Mouse (Mus musculus) embryonic facial prominence, embryonic 14.5 days (tissue): ENCODE measurements around the gene Fstl1. TPM values are rescaled to one million over a fixed set of nuclear protein-coding genes. Genes with fewer than 3 reads are reported as not detected.

Source experiments
- ATAC-seq: fragments of 200-750 bp; cut with Nextera tagmentation; 2 replicates; pipeline ENCODE4 v1.8.0; 2017; ENCODE audit warnings: low read depth, moderate number of reproducible peaks, moderate TSS enrichment
- DNase-seq: peaks from one replicate; pipeline ENCODE4 v3.0.0-alpha.2; 2015; ENCODE audit warnings: low spot score
- H3K27ac ChIP-seq: fragments of 300-500 bp; sonication (generic); replicated peaks from 2 replicates; pipeline ENCODE4 v1.5.1; 2014; ENCODE audit warnings: low read depth, mild to moderate bottlenecking, low read length, moderate library complexity
- H3K27me3 ChIP-seq: fragments of 300-500 bp; sonication (generic); replicated peaks from 2 replicates; pipeline ENCODE4 v1.6.1; 2014; ENCODE audit warnings: low read length; ENCODE audit not compliant: control insufficient read depth, insufficient read depth
- H3K36me3 ChIP-seq: fragments of 300-500 bp; sonication (generic); 2 replicates; pipeline ENCODE4 v1.6.1; 2014; ENCODE audit warnings: low read length, mixed read lengths; ENCODE audit not compliant: control insufficient read depth, insufficient read depth
- H3K4me1 ChIP-seq: fragments of 300-500 bp; sonication (generic); 2 replicates; pipeline ENCODE4 v1.6.1; 2014; ENCODE audit warnings: antibody characterized with exemption, low read length; ENCODE audit not compliant: control insufficient read depth, insufficient read depth
- H3K4me2 ChIP-seq: fragments of 300-500 bp; sonication (generic); 2 replicates; pipeline ENCODE4 v1.6.1; 2014; ENCODE audit warnings: low read depth, mild to moderate bottlenecking, low read length, moderate library complexity, mixed read lengths
- H3K4me3 ChIP-seq: fragments of 300-500 bp; sonication (generic); 2 replicates; pipeline ENCODE4 v1.5.1; 2014; ENCODE audit warnings: low read depth, mild to moderate bottlenecking, low read length
- H3K9ac ChIP-seq: fragments of 300-500 bp; sonication (generic); 2 replicates; pipeline ENCODE4 v1.6.1; 2014; ENCODE audit warnings: low read depth, mild to moderate bottlenecking, low read length, moderate library complexity, mixed read lengths
- H3K9me3 ChIP-seq: fragments of 300-500 bp; sonication (generic); 2 replicates; pipeline ENCODE4 v1.6.1; 2016; ENCODE audit warnings: low read length; ENCODE audit not compliant: control insufficient read depth
- WGBS: fragments of 180-500 bp; shearing (Covaris S2); extraction: QIAGEN DNeasy Blood & Tissue Kit; methylation state at CpG from one replicate; pipeline ENCODE4 v1.1.7; 2014; 5-methylcytosine and 5-hydroxymethylcytosine counted together
- polyA plus RNA-seq: library from polyadenylated mRNA; unstranded; fragments of >200 nt; fragmentation: Nextera tagmentation; extraction: Ambion mirVana; gene quantifications from 2 replicates; pipeline ENCODE4 v1.2.1, GENCODE M21; 2014

Gene Fstl1
- polyA plus RNA-seq, 1 experiment from 2014 or later, result 833 TPM

DNA sequence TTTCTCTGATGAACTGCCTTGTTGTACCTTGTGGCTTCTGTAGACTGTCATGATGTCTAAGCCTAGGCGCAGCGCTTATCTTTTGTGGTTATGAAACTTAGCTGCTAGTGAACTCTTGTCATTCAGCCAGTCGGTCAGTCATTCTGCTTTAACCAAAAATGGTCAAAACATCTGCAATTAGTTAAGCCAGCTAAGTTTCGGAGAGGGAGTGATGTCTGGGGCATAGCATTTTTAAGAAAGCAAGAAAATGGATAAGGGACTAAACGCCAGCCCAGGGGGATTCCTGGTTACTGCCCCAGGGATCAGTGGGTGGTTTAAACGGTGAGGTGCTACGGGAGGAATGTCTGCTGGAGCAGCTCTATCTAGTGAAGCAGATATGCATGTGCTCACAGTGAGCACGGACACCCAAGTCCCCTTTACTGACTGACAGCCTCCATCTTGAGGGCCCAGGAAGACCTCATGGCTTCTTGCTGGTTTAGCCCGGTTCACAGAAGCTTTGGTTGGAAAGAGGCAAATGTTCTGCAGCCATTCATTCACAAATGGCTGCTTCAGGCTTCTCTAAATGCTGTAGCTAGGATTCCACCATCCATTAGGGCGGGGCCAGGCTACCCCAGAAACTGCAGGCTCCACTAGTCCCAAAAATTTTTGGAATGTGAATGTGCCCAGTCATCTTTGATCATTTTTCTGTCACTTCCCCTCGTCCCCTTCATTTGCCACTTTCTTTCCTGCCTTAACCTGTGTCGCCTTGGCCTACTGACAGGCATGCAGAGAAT is 13.5 kb downstream of the Fstl1 start:
- peaks cover 64% of the 10 kb centered on the region for H3K36me3 ChIP-seq
- H3K4me2 ChIP-seq, result peak overlapping the region; percentile 32
- 31% methylated on average over 12 of the region's 12 CpGs for WGBS
- H3K27me3 ChIP-seq, result no peaks in the 10 kb centered on the region
- DNase-seq, result peak; percentile 70
- peak overlapping the region; percentile 94 for H3K27ac ChIP-seq
- no peak for ATAC-seq
- H3K4me3 ChIP-seq, result 0 out of 2 replicates have a peak overlapping the region, but pooled peaks have one; percentile 9
- H3K9me3 ChIP-seq, result no peaks in the 10 kb centered on the region
- 0 out of 2 replicates have a peak overlapping the region, but pooled peaks have one; percentile 25 for H3K9ac ChIP-seq
- H3K4me1 ChIP-seq, result peaks cover 70% of the 10 kb centered on the region

DNA sequence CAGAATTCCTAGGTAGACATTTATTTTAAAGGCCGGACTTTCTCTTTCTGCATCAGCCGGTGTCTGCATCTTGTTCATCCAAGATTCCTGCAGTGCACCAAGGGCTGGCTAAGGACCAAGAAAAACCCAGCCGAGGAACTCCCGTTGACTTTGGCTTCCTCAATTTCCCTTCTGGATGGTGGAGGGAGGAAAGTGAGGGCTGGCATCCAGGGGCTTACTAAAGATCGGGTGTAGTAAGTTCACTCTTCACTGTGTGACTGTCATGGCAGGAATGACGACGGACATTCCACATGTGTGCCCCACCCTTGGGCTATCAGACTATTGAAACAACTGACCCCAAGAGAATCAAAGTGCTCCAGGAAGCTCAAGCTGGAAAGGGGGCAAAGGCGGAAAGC is 14.1 kb downstream of the Fstl1 start:
- H3K9me3 ChIP-seq, result no peaks in the 10 kb centered on the region
- H3K27me3 ChIP-seq, result no peaks in the 10 kb centered on the region
- peaks cover 64% of the 10 kb centered on the region for H3K4me1 ChIP-seq
- H3K36me3 ChIP-seq, result peaks cover 65% of the 10 kb centered on the region
- H3K27ac ChIP-seq, result peak overlapping the region; percentile 94
- H3K9ac ChIP-seq, result no peak overlapping the region
- H3K4me3 ChIP-seq, result no peak overlapping the region
- ATAC-seq (no peak), DNase-seq (peak; percentile 76)
- H3K4me2 ChIP-seq, result peak overlapping the region; percentile 32; the same call in 1 of the 2 replicates
- WGBS, result 44% methylated on average over 8 of the region's 8 CpGs

DNA sequence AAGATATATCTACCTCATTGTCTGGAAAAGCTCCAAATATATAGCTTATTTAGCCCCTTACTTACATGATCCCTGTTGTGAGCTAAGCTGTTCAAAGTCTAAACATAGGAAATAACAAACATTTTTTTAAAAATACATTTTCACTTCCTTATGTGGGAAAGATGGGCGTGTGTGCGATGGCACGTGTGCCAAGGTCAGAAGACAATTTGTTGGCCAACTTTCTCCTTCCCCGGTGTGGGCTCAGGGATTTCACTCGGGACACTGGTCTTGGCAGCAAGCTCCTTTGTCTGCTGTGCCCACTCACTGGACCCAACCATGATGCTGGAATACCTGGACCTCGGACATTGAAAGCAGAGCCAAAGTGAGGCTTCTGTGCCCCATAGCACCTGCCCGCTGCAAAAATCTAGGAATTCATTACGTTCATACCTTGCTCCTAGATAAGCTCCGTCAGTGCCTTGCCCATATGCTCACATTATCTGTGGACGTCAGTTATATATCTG is 19.0 kb downstream of the Fstl1 start:
- DNase-seq (no peak), ATAC-seq (no peak)
- no peaks in the 10 kb centered on the region for H3K27me3 ChIP-seq
- WGBS, result 94% methylated on average over 10 of the region's 10 CpGs
- H3K9me3 ChIP-seq, result no peaks in the 10 kb centered on the region
- peaks cover 16% of the 10 kb centered on the region for H3K4me1 ChIP-seq
- H3K4me3 ChIP-seq, result no peak overlapping the region
- H3K27ac ChIP-seq, result no peak overlapping the region
- no peak overlapping the region for H3K9ac ChIP-seq
- H3K4me2 ChIP-seq, result no peak overlapping the region
- peaks cover 56% of the 10 kb centered on the region for H3K36me3 ChIP-seq

DNA sequence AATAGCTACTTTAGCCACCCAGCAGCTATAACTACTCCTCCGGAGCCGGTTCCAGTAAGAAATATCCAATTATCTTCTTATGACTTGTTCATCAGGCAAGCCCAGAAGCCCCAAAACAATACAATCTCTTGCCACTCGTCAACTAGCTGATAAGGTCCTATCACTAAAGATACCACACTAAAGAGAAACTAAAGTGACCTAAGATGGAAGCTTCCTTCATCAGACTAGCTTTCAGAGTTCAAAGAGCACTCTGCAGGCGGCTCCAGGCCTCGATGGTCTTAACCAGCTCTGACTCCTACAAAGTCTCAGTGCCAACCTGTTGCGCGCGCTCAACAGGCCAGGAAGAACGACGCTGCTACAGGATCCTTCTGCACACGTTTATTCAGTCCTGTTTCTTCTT is 19.6 kb downstream of the Fstl1 start:
- no peak overlapping the region for H3K4me3 ChIP-seq
- H3K9me3 ChIP-seq, result no peaks in the 10 kb centered on the region
- DNase-seq (no peak), ATAC-seq (no peak)
- H3K4me2 ChIP-seq, result no peak overlapping the region
- H3K9ac ChIP-seq, result no peak overlapping the region
- H3K4me1 ChIP-seq, result peaks cover 15% of the 10 kb centered on the region
- WGBS, result 96% methylated on average over 11 of the region's 11 CpGs
- H3K36me3 ChIP-seq, result peaks cover 58% of the 10 kb centered on the region
- no peaks in the 10 kb centered on the region for H3K27me3 ChIP-seq
- no peak overlapping the region for H3K27ac ChIP-seq

DNA sequence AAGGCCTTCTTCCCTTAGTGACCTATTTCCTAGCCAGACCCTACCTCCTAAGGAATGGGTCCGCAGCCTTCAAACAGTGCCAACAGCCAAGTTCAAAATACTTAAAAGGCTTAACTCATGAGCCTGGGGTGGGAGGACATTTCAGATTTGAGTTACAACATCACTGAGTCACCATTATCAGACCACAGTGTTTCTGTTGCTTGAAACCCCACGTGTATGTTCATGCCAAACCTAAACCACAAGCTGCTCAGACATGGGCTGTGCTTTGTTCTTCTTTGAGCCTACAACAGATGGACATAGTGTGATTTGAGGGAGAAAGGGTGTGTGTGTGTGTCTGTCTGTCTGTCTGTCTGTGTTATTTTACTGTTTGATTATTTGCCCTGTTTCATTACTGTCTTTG is 24.4 kb downstream of the Fstl1 start:
- ATAC-seq, result no peak
- Histone ChIP-seq H3K36me3 (peaks cover 51% of the 10 kb centered on the region), H3K4me3 (no peak overlapping the region), H3K27me3 (no peaks in the 10 kb centered on the region), H3K9me3 (no peaks in the 10 kb centered on the region), H3K9ac (no peak overlapping the region), H3K27ac (no peak overlapping the region), H3K4me2 (no peak overlapping the region), H3K4me1 (peaks cover 13% of the 10 kb centered on the region)
- DNase-seq, result peak; percentile 52
- WGBS, result 51% methylated on average over 2 of the region's 2 CpGs

DNA sequence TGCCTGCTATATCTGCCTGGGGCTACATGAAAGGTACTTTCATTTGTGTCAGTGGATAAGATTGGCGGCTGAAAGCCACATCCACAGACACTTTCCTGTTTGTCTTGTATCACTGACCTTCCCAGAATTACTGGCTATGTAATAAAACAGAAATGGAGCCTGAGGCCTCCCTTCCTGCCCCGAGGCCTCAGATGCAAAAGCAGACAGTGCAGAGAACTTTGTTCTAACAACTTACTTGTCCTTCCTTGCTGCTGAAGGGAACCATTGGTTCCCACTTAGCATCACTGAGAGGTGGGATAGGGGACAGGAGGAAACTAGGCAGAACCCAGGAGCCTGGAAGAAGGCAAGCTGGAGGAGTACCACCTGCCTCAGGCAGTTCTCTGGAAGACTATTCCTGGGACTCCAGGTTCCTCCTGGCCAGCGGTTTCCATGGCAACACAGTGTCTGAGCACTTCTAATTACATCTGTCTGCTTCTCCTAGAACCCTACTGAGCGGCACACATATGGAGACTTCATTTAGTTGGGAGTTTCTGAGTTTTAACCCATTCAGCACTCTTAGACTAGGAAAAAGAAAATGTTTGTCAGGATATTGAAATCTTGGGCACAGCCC is 26.1 kb downstream of the Fstl1 start:
- peaks cover 48% of the 10 kb centered on the region for H3K36me3 ChIP-seq
- no peak overlapping the region for H3K4me3 ChIP-seq
- DNase-seq (peak; percentile 71), ATAC-seq (0 out of 2 replicates have a peak, but pooled peaks have one; percentile 31)
- H3K27ac ChIP-seq, result peak overlapping the region; percentile 28
- H3K4me2 ChIP-seq, result no peak overlapping the region
- no peaks in the 10 kb centered on the region for H3K27me3 ChIP-seq
- WGBS, result 56% methylated on average over 4 of the region's 4 CpGs
- no peak overlapping the region for H3K9ac ChIP-seq
- H3K4me1 ChIP-seq, result peaks cover 27% of the 10 kb centered on the region
- no peaks in the 10 kb centered on the region for H3K9me3 ChIP-seq

DNA sequence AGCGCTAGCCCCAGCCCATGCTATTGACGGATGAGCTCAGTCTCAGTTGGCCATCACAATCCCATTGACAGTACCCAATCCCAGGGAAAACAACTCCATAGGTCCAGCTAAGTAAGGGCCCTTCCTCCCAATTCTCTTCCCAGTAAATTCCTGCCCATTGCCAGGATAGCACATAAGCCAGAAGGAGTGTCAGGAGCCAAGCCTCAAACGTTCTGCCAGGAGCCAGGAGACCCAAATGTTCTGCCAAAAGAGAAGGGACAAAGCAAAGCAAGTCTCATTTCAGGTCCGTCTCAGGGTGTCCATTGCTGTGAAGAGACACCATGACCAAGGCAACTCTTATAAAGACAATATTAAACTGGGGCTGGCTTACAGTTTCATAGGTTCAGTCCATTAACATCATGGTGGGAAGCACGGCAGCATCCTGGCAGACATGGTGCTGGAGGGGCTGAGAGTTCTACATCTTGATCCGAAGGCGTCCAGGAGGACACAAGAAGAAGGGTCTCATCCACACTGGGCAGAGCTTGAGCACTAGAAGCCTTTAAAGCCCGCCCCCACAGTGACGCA is 26.8 kb downstream of the Fstl1 start:
- DNase-seq, result no peak
- Histone ChIP-seq H3K4me2 (no peak overlapping the region), H3K9me3 (no peaks in the 10 kb centered on the region), H3K27ac (no peak overlapping the region), H3K4me3 (no peak overlapping the region), H3K36me3 (peaks cover 52% of the 10 kb centered on the region), H3K9ac (no peak overlapping the region), H3K27me3 (no peaks in the 10 kb centered on the region), H3K4me1 (peaks cover 34% of the 10 kb centered on the region)
- no peak for ATAC-seq
- WGBS, result 92% methylated on average over 9 of the region's 9 CpGs

DNA sequence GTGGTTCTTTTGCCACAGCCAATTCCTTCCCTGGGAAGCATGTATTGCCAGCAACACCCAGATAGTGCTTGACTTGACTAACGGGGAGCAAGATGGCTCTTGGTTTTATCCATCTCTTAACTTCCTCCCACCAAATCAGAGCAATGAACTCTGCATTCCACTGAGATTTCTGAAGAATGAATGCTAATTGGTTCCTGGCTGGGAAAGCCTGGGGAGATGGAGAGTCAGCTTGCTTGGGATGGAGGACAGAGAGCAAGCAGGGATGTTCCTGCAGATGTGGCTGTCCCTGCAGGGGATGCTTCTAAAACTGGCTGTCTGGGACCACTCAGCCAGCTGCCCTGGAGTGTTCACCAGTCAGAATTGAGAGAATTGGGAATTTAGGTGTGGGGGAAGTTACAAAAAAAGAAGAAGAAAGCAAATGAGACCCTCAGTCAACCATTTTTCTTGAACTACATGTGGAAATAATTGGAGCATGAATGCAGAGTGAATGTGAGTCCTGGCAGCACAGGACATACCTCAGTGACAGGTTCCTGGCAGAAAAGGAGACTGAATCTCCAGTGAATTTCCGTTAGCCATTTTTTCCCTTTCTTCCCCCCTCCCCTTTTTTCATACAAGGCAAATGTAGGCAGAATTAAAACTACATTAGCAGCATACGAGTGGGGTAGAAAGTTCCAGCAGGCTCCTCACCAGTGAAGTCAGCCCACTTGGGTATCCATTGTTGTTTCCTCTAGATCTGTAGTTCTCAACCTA is 29.2 kb downstream of the Fstl1 start:
- peak overlapping the region; percentile 65 for H3K27ac ChIP-seq
- peaks cover 46% of the 10 kb centered on the region for H3K4me1 ChIP-seq
- no peak overlapping the region for H3K9ac ChIP-seq
- ATAC-seq (peak; percentile 48; the same call in 1 of the 2 replicates), DNase-seq (peak; percentile 89)
- WGBS, result 36% methylated on average over 3 of the region's 3 CpGs
- no peaks in the 10 kb centered on the region for H3K9me3 ChIP-seq
- no peak overlapping the region for H3K4me3 ChIP-seq
- no peaks in the 10 kb centered on the region for H3K27me3 ChIP-seq
- H3K36me3 ChIP-seq, result peaks cover 48% of the 10 kb centered on the region
- no peak overlapping the region for H3K4me2 ChIP-seq
